Mouse (Mus musculus): ENCODE data around the gene Gm17949.

The Gm17949 gene

DNA sequence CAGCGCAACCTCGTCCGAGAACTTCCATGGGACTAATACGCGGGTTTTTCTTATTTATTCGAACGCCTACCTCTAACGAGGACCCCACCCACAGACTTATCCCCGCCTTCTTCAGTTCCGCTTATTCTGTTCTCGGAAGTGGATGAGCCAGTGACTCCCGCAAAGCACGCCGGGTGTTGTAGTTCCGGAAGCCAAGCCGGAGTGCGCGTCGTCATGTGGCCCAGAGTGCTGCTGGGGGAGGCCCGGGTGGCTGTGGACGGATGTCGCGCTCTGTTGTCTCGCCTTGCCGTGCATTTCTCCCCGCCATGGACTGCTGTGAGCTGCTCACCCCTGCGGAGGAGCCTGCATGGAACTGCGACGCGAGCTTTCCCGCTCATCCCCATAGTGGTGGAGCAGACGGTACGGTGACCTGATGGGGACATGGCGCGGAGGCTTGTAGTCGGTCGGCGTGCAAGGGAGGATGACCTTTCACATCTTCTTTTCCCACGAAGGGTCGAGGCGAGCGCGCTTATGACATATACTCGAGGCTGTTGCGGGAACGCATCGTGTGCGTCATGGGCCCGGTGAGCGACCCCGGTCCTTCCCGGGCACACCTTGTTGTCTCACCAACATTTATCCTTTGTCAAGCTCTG is 21.0 kb upstream of the Gm17949 start, which contains the start of gene Clpp:
Gene Clpp, plus strand, starts transcription at position 191 of the 632 bp plus-strand sequence.
- DNase-seq (ENCODE audit: low read depth in 1 of 2, low spot score in 2 of 2) = peak; percentile 87 to 91

DNA sequence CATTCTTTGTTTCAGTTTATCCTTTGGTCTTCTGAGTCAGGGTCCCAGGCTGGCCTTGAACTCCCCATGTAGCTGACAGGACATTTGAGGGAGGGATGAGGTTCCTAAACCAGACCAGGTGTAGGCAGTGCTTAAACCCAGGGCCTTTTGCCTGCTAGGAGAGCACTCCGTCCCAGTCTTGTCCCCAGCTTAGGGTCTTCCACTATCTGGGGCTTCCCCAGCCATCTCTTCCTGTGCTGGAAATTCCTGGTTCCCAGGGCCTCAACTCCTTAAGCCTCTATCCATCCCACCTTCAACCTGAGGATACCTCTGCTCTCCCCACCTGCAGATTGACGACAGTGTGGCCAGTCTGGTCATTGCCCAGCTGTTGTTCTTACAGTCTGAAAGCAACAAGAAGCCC is 20.3 kb upstream of the Gm17949 start:
- DNase-seq (ENCODE audit: low read depth in 1 of 2, low spot score in 2 of 2) = no peak

DNA sequence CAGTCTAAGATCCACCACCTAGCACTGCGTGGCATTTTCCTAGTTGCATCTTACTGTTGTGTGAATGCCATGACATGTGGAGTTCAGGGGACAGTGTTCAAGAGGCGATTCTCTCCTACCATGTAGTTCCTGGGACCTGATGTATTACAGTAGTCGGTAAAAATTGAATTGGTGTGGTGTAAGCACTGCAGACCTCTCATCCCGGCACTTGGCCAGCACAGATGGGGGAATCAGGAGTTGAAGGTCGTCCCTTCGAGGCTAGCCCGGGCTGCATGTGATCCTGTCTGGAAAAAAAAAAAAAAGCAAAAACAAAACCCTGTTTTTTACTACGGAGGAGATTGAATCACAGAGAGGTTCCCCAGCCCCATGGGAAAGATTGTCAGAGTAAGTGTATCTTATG is 16.2 kb upstream of the Gm17949 start:
- DNase-seq (ENCODE audit: low read depth in 1 of 2, low spot score in 2 of 2) = no peak

- DNase-seq (ENCODE audit: low read depth in 1 of 2, low spot score in 2 of 2) = no peak
Observed at GRCm38 (mm10) chr17:56996506-56996905, 14.8 kb upstream of the Gm17949 start.

DNA sequence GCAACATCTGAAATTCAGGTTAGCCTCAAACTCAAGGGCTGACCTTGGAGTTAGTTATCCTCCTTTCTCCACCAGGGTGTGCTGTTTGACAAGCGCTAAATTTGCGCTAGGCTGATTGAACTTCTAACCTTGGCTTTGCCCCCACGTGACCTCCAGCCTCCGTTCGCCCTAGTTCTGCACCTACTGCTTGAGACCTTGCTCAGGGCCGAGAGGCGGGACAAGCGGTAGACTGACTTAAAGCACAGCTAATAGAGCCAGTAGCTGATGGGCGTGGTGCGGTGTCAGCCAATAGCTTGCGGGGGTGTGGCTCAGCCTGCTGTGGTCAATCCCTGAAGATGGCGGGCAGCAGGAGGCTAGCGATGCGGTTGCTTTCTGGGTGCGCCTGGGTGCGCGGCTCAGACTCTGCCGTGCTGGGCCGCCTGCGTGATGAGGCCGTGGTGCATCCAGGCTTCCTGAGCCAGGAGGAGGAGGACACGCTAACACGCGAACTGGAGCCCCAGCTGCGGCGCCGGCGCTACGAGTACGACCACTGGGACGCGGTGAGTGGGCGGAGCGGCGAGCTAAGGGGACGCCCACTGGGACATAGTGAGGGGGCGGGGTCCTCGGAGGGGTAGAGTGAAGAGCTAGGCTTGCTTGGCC is 14.1 kb upstream of the Gm17949 start, which contains the start of gene Alkbh7:
Gene Alkbh7, plus strand, starts transcription at position 311 of the 639 bp plus-strand sequence.
- DNase-seq (ENCODE audit: low read depth in 1 of 2, low spot score in 2 of 2) = peak; percentile 92 to 97

GRCm38 (mm10) chr17:56999414-56999813 is 11.9 kb upstream of the Gm17949 start:
- no peak for DNase-seq (ENCODE audit: low read depth in 1 of 2, low spot score in 2 of 2)

DNA sequence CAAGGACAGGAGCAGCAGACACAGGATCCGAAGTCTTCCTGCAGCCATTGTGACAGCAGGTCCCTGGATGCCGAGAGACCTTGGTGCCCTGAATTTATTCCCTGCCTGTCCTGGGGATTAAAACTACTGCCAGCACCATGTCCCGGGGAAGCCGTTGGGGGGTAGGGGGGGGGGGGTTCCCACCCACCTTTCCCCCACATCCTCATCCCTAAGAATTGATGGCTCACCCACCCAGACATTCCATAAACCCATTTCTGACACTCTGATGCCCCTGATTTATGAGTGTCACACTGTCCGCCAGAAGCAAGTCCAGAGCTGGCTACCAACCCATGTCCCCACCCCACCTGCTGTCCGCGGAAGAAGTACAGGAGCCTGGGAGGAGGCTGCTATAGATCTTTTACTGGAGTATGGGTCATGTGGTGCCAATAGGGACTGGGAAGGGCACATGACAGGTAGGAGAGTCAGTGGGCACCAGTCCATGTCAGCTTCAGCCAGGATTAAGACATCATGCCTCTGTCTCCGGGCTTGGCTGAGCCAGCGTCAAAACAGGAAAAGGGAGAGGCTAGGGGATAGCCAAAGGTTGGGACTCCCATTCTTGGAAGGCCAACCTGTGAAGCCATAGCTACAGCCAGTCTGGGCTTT is 11.2 kb upstream of the Gm17949 start, which contains the start of gene Pspn:
Gene Pspn, minus strand, starts transcription at position 51 of the 642 bp plus-strand sequence.
- DNase-seq (ENCODE audit: low read depth in 1 of 2, low spot score in 2 of 2) = no peak

GRCm38 (mm10) chr17:57001228-57001627 is 10.0 kb upstream of the Gm17949 start:
- no peak for DNase-seq (ENCODE audit: low read depth in 1 of 2, low spot score in 2 of 2)

GRCm38 (mm10) chr17:57003994-57004393 is 7.3 kb upstream of the Gm17949 start:
- no peak for DNase-seq (ENCODE audit: low read depth in 1 of 2, low spot score in 2 of 2)

- no peak for DNase-seq (ENCODE audit: low read depth in 1 of 2, low spot score in 2 of 2)
Observed at GRCm38 (mm10) chr17:57007137-57007905, 3.9 kb upstream of the Gm17949 start.

DNA sequence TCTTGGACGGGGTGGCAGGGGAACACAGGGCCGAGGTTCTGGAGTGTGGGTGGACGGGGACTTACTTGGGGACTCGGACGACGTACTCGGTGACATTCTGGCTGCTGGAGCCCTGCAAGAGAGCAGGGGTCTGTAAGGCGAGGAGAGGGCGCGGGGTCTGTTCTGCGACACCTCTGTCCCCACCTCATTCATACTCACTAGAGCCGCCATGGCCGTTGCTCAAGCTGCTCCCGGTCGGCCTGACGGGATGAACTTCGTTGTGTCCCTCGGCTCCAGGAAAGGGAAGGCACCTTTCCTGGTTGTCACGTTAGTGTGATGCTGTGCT is 396 bp upstream of the Gm17949 start:
- no peak for DNase-seq (ENCODE audit: low read depth in 1 of 2, low spot score in 2 of 2)

DNA sequence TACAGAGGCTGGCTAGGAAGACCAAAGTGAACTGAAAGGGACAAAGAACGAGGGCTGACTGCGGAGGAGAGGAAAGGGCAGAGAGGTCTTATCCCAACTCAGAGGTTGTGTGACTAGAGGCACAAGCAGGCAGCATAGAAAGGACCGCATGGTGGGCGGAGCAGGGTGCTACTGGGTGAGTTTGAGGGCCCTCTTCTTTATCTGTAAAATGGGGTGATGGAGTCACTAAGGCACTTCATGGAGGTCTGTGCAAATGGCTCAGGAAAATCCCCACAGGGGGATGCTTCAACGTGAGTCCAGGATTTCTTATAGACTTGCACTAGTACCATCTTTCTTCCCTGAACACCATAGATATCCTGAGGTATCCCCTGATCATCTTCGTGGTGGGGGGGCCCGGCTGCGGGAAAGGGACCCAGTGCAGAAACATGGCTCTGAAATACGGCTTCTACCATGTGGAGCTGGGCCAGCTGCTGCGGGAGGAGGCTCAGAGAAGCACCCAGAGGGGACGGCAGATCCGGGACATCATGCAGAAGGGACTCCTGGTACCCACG is 1.1 kb downstream of the Gm17949 start:
- no peak for DNase-seq (ENCODE audit: low read depth in 1 of 2, low spot score in 2 of 2)

DNA sequence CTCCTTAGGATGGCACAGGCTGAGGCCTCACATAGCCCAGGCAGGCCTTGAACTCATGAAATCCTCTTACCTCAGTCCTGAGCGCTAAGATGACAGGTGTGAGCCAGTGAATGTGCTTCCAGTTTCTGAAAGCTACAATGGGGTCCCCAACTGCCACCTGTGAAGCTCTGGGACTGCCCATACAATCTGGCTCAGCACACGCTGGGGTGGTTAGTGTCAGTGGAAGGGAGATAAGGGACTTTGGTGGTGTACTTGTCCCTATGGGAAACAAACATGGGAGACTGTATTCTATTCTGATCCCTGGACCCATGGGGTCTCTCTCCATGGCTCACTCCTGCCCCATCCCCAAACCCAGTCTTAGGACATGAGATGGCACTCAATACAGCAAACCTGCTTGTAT is 8.4 kb downstream of the Gm17949 start:
- no peak for DNase-seq (ENCODE audit: low read depth in 1 of 2, low spot score in 2 of 2)

GRCm38 (mm10) chr17:57020960-57021359 is 9.7 kb downstream of the Gm17949 start:
- DNase-seq (ENCODE audit: low read depth in 1 of 2, low spot score in 2 of 2) = no peak

- no peak for DNase-seq (ENCODE audit: low read depth in 1 of 2, low spot score in 2 of 2)
Observed at GRCm38 (mm10) chr17:57027471-57027870, 16.2 kb downstream of the Gm17949 start.

- no peak for DNase-seq (ENCODE audit: low read depth in 1 of 2, low spot score in 2 of 2)
Observed at GRCm38 (mm10) chr17:57029691-57030090, 18.4 kb downstream of the Gm17949 start.

GRCm38 (mm10) chr17:57030931-57031660 is 19.8 kb downstream of the Gm17949 start, which contains the start of gene Khsrp:
Khsrp (minus strand) TSS chr17:57031522.
- no peak for DNase-seq (ENCODE audit: low read depth in 1 of 2, low spot score in 2 of 2)

GRCm38 (mm10) chr17:57031661-57032420 is 20.6 kb downstream of the Gm17949 start:
- peak; percentile 99 to 100 for DNase-seq (ENCODE audit: low read depth in 1 of 2, low spot score in 2 of 2)

- DNase-seq (ENCODE audit: low read depth in 1 of 2, low spot score in 2 of 2) = no peak
Observed at GRCm38 (mm10) chr17:57032854-57033253, 21.6 kb downstream of the Gm17949 start.

DNA sequence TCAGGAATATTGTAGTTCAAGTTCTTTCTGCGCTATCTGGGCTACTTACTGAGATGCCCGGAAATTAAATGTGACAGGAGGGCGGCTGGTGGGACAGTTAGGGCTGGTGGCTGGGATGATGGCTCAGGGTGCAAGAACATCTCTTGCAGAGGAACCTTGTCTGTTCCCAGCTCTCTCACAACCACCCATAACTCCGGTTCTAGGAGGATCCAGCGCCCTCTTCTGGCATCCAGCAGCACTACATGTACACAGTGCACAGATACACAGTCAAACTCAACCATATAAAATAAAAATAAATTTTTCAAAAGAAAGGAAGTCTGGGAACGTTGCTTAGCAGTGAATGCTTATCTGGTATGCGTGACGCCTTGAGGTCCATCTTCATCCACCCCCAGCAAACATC is 27.7 kb downstream of the Gm17949 start:
- no peak for DNase-seq (ENCODE audit: low read depth in 1 of 2, low spot score in 2 of 2)
